Mouse (Mus musculus): ENCODE measurements at regions not wholly inside any gene's neighbourhood (a gene's known extent, or its start where the extent isn't known, plus 50 kb on each side); places are given as distances from the start of the nearest gene placed in this dataset.
A peak's percentile ranks its signal among the peaks of the same experiment; 100 is the strongest.

- DNase-seq (ENCODE audit: low read depth, low spot score) = no peak
Observed at GRCm38 (mm10) chr6:101048836-101049361, 215.5 kb downstream of the Ppp4r2 start.

- no peak for DNase-seq (ENCODE audit: low read depth, low spot score)
Observed at GRCm38 (mm10) chr6:101054880-101055279, 221.5 kb downstream of the Ppp4r2 start.

- DNase-seq (ENCODE audit: low read depth, low spot score) = peak; percentile 41
Observed at GRCm38 (mm10) chr6:101056318-101056717, 222.9 kb downstream of the Ppp4r2 start.

GRCm38 (mm10) chr6:101059058-101059457, 225.6 kb downstream of the Ppp4r2 start:
- no peak for DNase-seq (ENCODE audit: low read depth, low spot score)

- DNase-seq (ENCODE audit: low read depth, low spot score) = no peak
Observed at GRCm38 (mm10) chr6:101062186-101062585, 228.8 kb downstream of the Ppp4r2 start.

GRCm38 (mm10) chr6:101075753-101076516, 242.5 kb downstream of the Ppp4r2 start:
- no peak for DNase-seq (ENCODE audit: low read depth, low spot score)

- DNase-seq (ENCODE audit: low read depth, low spot score) = no peak
Observed at GRCm38 (mm10) chr6:101078294-101078693, 244.9 kb downstream of the Ppp4r2 start.

- DNase-seq (ENCODE audit: low read depth, low spot score) = no peak
Observed at GRCm38 (mm10) chr6:101083676-101084075, 250.3 kb downstream of the Ppp4r2 start.

GRCm38 (mm10) chr6:101092179-101092578, 258.8 kb downstream of the Ppp4r2 start:
- DNase-seq (ENCODE audit: low read depth, low spot score) = no peak

All from brain, adult 2 months (tissue).